Mouse (Mus musculus): ENCODE data around the gene Krt26.

DNA sequence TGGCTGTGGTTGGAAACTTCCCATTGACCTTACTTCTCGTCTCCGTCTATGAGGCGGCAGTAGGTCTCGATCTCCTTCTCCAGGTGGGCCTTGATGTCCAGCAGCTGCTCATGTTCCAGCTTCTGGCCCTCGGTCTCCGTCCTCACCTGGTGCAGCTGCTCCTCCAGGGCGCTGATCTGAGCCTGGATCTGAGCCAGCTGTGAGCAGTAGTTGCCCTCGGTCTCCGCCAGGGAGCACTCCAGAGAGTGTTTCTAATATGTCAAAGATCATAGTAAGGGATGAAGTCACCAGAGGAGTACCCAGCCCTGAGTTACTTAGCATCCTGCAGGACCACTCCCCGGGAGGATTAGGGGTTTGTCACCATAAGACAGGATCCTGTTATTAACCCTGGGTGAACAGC, 29.0 kb upstream of the Krt26 start:
- TF ChIP-seq CTCF (IDR thresholded peaks at IDR 0.05; ENCODE audit: extremely low read depth, insufficient read depth, insufficient read length, insufficient replicate concordance) (no peak), POLR2A (IDR thresholded peaks at IDR 0.05; ENCODE audit: low read depth, low read length) (no peak)

All from spleen, adult 2 months (tissue).